Mouse (Mus musculus) adrenal gland, postnatal 10 days (tissue): Measurements from ENCODE around the gene Nol3. TPM values are rescaled to one million over a fixed set of nuclear protein-coding genes. Genes with fewer than 3 reads are reported as not detected.

Experiments
- DNase-seq: peaks from one replicate; pipeline ENCODE4 v3.0.0; 2021; ENCODE audit warnings: mixed read lengths
- microRNA-seq: library from miRNA; unstranded; fragments of <30 nt; microRNA quantifications from one replicate; pipeline ENCODE4 v1.2.0, GENCODE M21; 2021
- total RNA-seq, 2 experiments: library from RNA; stranded (reverse); gene quantifications; 2 replicates each; pipeline ENCODE4 v1.2.3; 2021

The Nol3 gene
- total RNA-seq, 2 experiments from 2014 or later, result 9.4 to 13.1 TPM

- DNase-seq, result no peak
These were observed 32.5 kb downstream of the Nol3 start for GRCm38 (mm10) chr8:105308428-105308827.

- DNase-seq, result no peak
These were observed 33.4 kb downstream of the Nol3 start for GRCm38 (mm10) chr8:105309142-105309847.

GRCm38 (mm10) chr8:105310118-105310517 is 34.2 kb downstream of the Nol3 start:
- DNase-seq, result no peak

GRCm38 (mm10) chr8:105311718-105312117 is 35.8 kb downstream of the Nol3 start:
- no peak for DNase-seq

GRCm38 (mm10) chr8:105312891-105313481 is 37.0 kb downstream of the Nol3 start:
- no peak for DNase-seq

GRCm38 (mm10) chr8:105313622-105314402 is 37.9 kb downstream of the Nol3 start:
- no peak for DNase-seq

- no peak for DNase-seq
These were observed 39.3 kb downstream of the Nol3 start for GRCm38 (mm10) chr8:105315073-105315769.

GRCm38 (mm10) chr8:105317941-105318340 is 42.0 kb downstream of the Nol3 start:
- peak; percentile 26 for DNase-seq

GRCm38 (mm10) chr8:105318662-105319190 is 42.8 kb downstream of the Nol3 start:
- no peak for DNase-seq

GRCm38 (mm10) chr8:105323183-105323582 is 47.2 kb downstream of the Nol3 start:
- no peak for DNase-seq

GRCm38 (mm10) chr8:105325641-105326093 is 49.7 kb downstream of the Nol3 start:
- peak; percentile 45 for DNase-seq

GRCm38 (mm10) chr8:105326141-105326672 is 50.3 kb downstream of the Nol3 start, which contains the start of the genes Lrrc29 and Tmem208:
Gene Lrrc29, minus strand, starts transcription at chr8:105326278.
Gene Tmem208, plus strand, starts transcription at chr8:105326354.
- peak; percentile 98 for DNase-seq

- no peak for DNase-seq
These were observed 51.0 kb downstream of the Nol3 start for GRCm38 (mm10) chr8:105326968-105327367.

GRCm38 (mm10) chr8:105330325-105330724 is 54.4 kb downstream of the Nol3 start:
- no peak for DNase-seq

GRCm38 (mm10) chr8:105331469-105331868 is 55.5 kb downstream of the Nol3 start:
- DNase-seq, result no peak

Small RNAs within 50 kb of the gene (microRNA-seq; reads per million reads assigned to microRNA genes)
- gene Gm27320 (not detected), gene Mir328 (2,049 reads per million, percentile 83 among the genes with 10 or more reads in this experiment)

Other genes with a start within 250 kb of the Nol3 start
- gene Ces3a, start 227.5 kb upstream of the Nol3 start, total RNA-seq, result 10 to 100 TPM; 40.6 to 68.1 TPM
- not detected for gene Ces3b, start 192.4 kb upstream of the Nol3 start, total RNA-seq
- gene Ces4a, start 144.3 kb upstream of the Nol3 start, total RNA-seq, result not detected
- 10 to 100 TPM; 47.2 to 50.2 TPM for gene Cbfb, start 105.5 kb upstream of the Nol3 start, total RNA-seq
- gene D230025D16Rik, start 51.0 kb upstream of the Nol3 start, total RNA-seq, result 10 to 100 TPM; 32.3 to 35.6 TPM
- 1 to 10 TPM; 7.7 to 7.9 TPM for gene B3gnt9, start 21.0 kb upstream of the Nol3 start, total RNA-seq
- 10 to 100 TPM; 12.9 to 13.3 TPM for gene Tradd, start 11.5 kb upstream of the Nol3 start, total RNA-seq
- gene Fbxl8, start 11.5 kb upstream of the Nol3 start, total RNA-seq, result 1 to 10 TPM; 3.2 to 3.6 TPM
- gene Hsf4, start 6.3 kb upstream of the Nol3 start, total RNA-seq, result 1 to 10 TPM in 1 of 2 experiments, under 1 TPM in 1; 0.84 to 1.4 TPM
- 1 to 10 TPM; 4.8 to 6.9 TPM for gene 4931428F04Rik, start 13.7 kb downstream of the Nol3 start, total RNA-seq
- 10 to 100 TPM; 14.2 to 22.8 TPM for gene Exoc3l, start 20.0 kb downstream of the Nol3 start, total RNA-seq
- gene E2f4, start 21.5 kb downstream of the Nol3 start, total RNA-seq, result 10 to 100 TPM; 36.3 to 41.6 TPM
- gene Elmo3, start 29.5 kb downstream of the Nol3 start, total RNA-seq, result 1 to 10 TPM; 6.1 to 6.2 TPM
- 1 to 10 TPM; 5.9 to 7.9 TPM for gene Lrrc29, start 50.1 kb downstream of the Nol3 start, total RNA-seq
- gene Tmem208, start 50.2 kb downstream of the Nol3 start, total RNA-seq, result 10 to 100 TPM; 43.7 to 45.4 TPM
- gene Fhod1, start 71.8 kb downstream of the Nol3 start, total RNA-seq, result 10 to 100 TPM; 11.9 to 16.5 TPM
- 1 to 10 TPM; 1.5 to 2.6 TPM for gene Slc9a5, start 72.7 kb downstream of the Nol3 start, total RNA-seq
- gene Plekhg4, start 97.1 kb downstream of the Nol3 start, total RNA-seq, result under 1 TPM; 0.36 to 0.51 TPM
- under 1 TPM; 0.15 to 0.33 TPM for gene Kctd19, start 137.4 kb downstream of the Nol3 start, total RNA-seq
- gene Lrrc36, start 137.4 kb downstream of the Nol3 start, total RNA-seq, result 1 to 10 TPM; 3.3 to 3.8 TPM
- gene Tppp3, start 195.4 kb downstream of the Nol3 start, total RNA-seq, result 100 to 1,000 TPM in 1 of 2 experiments, 10 to 100 TPM in 1; 67.9 to 106 TPM
- gene Zdhhc1, start 220.8 kb downstream of the Nol3 start, total RNA-seq, result 10 to 100 TPM; 15.1 to 18.4 TPM
- gene Hsd11b2, start 242.6 kb downstream of the Nol3 start, total RNA-seq, result 1 to 10 TPM; 1.9 to 2.5 TPM